Mouse (Mus musculus) liver, embryonic 14.5 days (tissue): ENCODE results near the gene Ttc21a.

Experiments
- CTCF ChIP-seq: IDR thresholded peaks from 2 replicates; pipeline ENCODE4 v1.5.1; 2016; ENCODE audit warnings: antibody characterized with exemption, low read depth, control low read depth
- EP300 ChIP-seq: IDR thresholded peaks from 2 replicates; pipeline ENCODE4 v1.6.1; 2016; ENCODE audit warnings: antibody characterized with exemption, low read depth

- TF ChIP-seq CTCF (no peak), EP300 (no peak)
These were observed 53.9 kb downstream of the Ttc21a start for GRCm38 (mm10) chr9:119991310-119991709.
